Mouse (Mus musculus) liver, embryonic 14.5 days (tissue): ENCODE measurements around the gene Fars2. TPM values are rescaled to one million over a fixed set of nuclear protein-coding genes. Genes with fewer than 3 reads are reported as not detected.

Source experiments
- ATAC-seq: fragments of 200-750 bp; cut with Nextera tagmentation; 2 replicates; pipeline ENCODE4 v1.8.0; 2017; ENCODE audit warnings: moderate number of reproducible peaks, mild to moderate bottlenecking, moderate library complexity; ENCODE audit not compliant: insufficient read depth
- DNase-seq, 3 experiments: peaks; one replicate each; pipeline ENCODE4 v3.0.0-alpha.2; 2012 to 2013; ENCODE audit warnings: low read depth in 3 of 3, low spot score in 3 of 3
- H3K27ac ChIP-seq: fragments of 300-500 bp; sonication (generic); 2 replicates; pipeline ENCODE4 v1.5.1; 2014; ENCODE audit warnings: moderate library complexity, mild to moderate bottlenecking, control low read depth, inconsistent platforms
- H3K27me3 ChIP-seq: fragments of 300-500 bp; sonication (generic); 2 replicates; pipeline ENCODE4 v1.6.1; 2014; ENCODE audit warnings: mild to moderate bottlenecking, low read length, moderate library complexity; ENCODE audit not compliant: control insufficient read depth, insufficient read depth
- H3K36me3 ChIP-seq: fragments of 300-500 bp; sonication (generic); replicated peaks from 2 replicates; pipeline ENCODE4 v1.6.1; 2014; ENCODE audit warnings: low read depth; ENCODE audit not compliant: control insufficient read depth, insufficient read depth
- H3K4me1 ChIP-seq, 2 experiments: fragments of 200-500 bp in 1 of 2; fragments of 300-500 bp in 1 of 2; sonication (generic) in 1 of 2; replicated peaks; 2 replicates each; pipeline ENCODE4 v1.6.1; 2012 to 2014; ENCODE audit warnings: antibody characterized with exemption in 1 of 2, inconsistent platforms in 1 of 2, low read length in 1 of 2; ENCODE audit not compliant: control insufficient read depth in 2 of 2, insufficient read depth in 2 of 2
- H3K4me2 ChIP-seq: fragments of 300-500 bp; sonication (generic); 2 replicates; pipeline ENCODE4 v1.6.1; 2014; ENCODE audit warnings: low read depth, mild to moderate bottlenecking, control low read depth, moderate library complexity
- H3K4me3 ChIP-seq, 2 experiments: fragments of 200-500 bp in 1 of 2; fragments of 300-500 bp in 1 of 2; sonication (generic) in 1 of 2; 2 replicates each; pipeline ENCODE4 v1.5.1; 2012 to 2014; ENCODE audit warnings: low read depth in 2 of 2, low read length in 2 of 2, mild to moderate bottlenecking in 2 of 2, control low read depth in 1 of 2, inconsistent platforms in 1 of 2, moderate library complexity in 1 of 2; ENCODE audit not compliant: insufficient read depth in 1 of 2
- H3K9ac ChIP-seq: fragments of 300-500 bp; sonication (generic); replicated peaks from 2 replicates; pipeline ENCODE4 v1.6.1; 2014; ENCODE audit warnings: mild to moderate bottlenecking, control low read depth, moderate library complexity
- H3K9me3 ChIP-seq: fragments of 300-500 bp; sonication (generic); 2 replicates; pipeline ENCODE4 v1.6.1; 2016; ENCODE audit warnings: low read length, mixed read lengths; ENCODE audit not compliant: control insufficient read depth
- CTCF ChIP-seq: IDR thresholded peaks from 2 replicates; pipeline ENCODE4 v1.5.1; 2016; ENCODE audit warnings: antibody characterized with exemption, low read depth, control low read depth
- EP300 ChIP-seq: IDR thresholded peaks from 2 replicates; pipeline ENCODE4 v1.6.1; 2016; ENCODE audit warnings: antibody characterized with exemption, low read depth
- WGBS: fragments of 180-500 bp; shearing (Covaris S2); extraction: QIAGEN DNeasy Blood & Tissue Kit; methylation state at CpG from one replicate; pipeline ENCODE4 v1.1.7; 2014; ENCODE audit not compliant: insufficient replicate concordance; 5-methylcytosine and 5-hydroxymethylcytosine counted together
- polyA plus RNA-seq, 2 experiments: library from polyadenylated mRNA; depleted of rRNA in 1 of 2; stranded (reverse) in 1 of 2; unstranded in 1 of 2; fragments of >200 nt; fragmentation: Nextera tagmentation in 1 of 2; extraction: Ambion mirVana in 1 of 2; gene quantifications; 2 replicates each; pipeline versions ENCODE4 v1.2.1 to v1.2.3; 2012 to 2014

Fars2 gene
- polyA plus RNA-seq, 2 experiments = 18.8 to 23.0 TPM

- DNase-seq (no peak), ATAC-seq (no peak)
- Histone ChIP-seq H3K27me3 (no peaks in the 10 kb centered on the region), H3K36me3 (no peaks in the 10 kb centered on the region), H3K9ac (no peak overlapping the region), H3K4me3 (no peak overlapping the region), H3K4me2 (no peak overlapping the region), H3K4me1 (peaks cover 29 to 38% of the 10 kb centered on the region in 2 experiments), H3K27ac (peak overlapping the region; percentile 88), H3K9me3 (no peaks in the 10 kb centered on the region)
- TF ChIP-seq EP300 (no peak), CTCF (no peak)
- 61% methylated on average over 1 of the region's 1 CpGs for WGBS
These were observed 82.1 kb downstream of the Fars2 start for GRCm38 (mm10) chr13:36199288-36199687.

GRCm38 (mm10) chr13:36200453-36200852 is 83.2 kb downstream of the Fars2 start:
- no peaks in the 10 kb centered on the region for H3K36me3 ChIP-seq
- no peaks in the 10 kb centered on the region for H3K9me3 ChIP-seq
- no peak overlapping the region for H3K4me2 ChIP-seq
- TF ChIP-seq EP300 (0 out of 2 replicates have a peak, but pooled peaks have one; percentile 24), CTCF (no peak)
- no peaks in the 10 kb centered on the region for H3K27me3 ChIP-seq
- peaks cover 35 to 50% of the 10 kb centered on the region in 2 experiments for H3K4me1 ChIP-seq
- H3K4me3 ChIP-seq = no peak overlapping the region
- H3K27ac ChIP-seq = peak overlapping the region; percentile 88
- DNase-seq = peak; percentile 16 to 51 (median 26)
- ATAC-seq = peak; percentile 46
- WGBS = 33% methylated on average over 4 of the region's 4 CpGs
- H3K9ac ChIP-seq = peak overlapping the region; percentile 21; the same call in 1 of the 2 replicates

GRCm38 (mm10) chr13:36202496-36202895 is 85.3 kb downstream of the Fars2 start:
- peak overlapping the region; percentile 80 for H3K27ac ChIP-seq
- WGBS = 12% methylated on average over 2 of the region's 2 CpGs
- no peak for ATAC-seq

DNA sequence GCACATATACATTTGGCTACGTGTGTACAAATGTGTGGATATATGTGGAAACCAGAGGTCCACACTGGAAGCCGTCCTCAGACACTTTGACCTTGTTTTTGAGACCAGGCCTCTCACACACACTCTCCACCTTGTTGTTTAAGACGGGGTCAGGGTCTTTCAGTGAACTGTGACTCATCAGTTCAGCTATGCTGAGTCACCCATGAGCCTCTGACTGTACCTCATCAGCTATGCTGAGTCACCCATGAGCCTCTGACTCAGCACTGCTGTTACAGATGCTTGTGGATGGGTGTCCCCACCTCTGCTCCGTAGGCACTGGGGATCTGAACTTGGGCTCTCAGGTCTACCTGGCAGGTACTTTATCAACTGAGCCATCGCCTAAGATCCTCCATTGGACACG is 85.8 kb downstream of the Fars2 start:
- Histone ChIP-seq H3K36me3 (no peaks in the 10 kb centered on the region), H3K9ac (no peak overlapping the region), H3K4me1 (peaks cover 36 to 53% of the 10 kb centered on the region in 2 experiments), H3K27me3 (no peaks in the 10 kb centered on the region), H3K4me2 (0 out of 2 replicates have a peak overlapping the region, but pooled peaks have one; percentile 7), H3K9me3 (no peaks in the 10 kb centered on the region), H3K27ac (peak overlapping the region; percentile 55), H3K4me3 (no peak overlapping the region)
- TF ChIP-seq CTCF (no peak), EP300 (peak; percentile 90)
- DNase-seq = peak; percentile 94 to 97 (median 94)
- peak; percentile 97 for ATAC-seq
- 45% methylated on average over 6 of the region's 6 CpGs for WGBS

More at GRCm38 (mm10) chr13:36202496-36202895, 85.3 kb downstream of the Fars2 start:
- TF ChIP-seq CTCF = no peak
- TF ChIP-seq EP300 = no peak
- no peak overlapping the region for H3K4me3 ChIP-seq
- peaks cover 36 to 54% of the 10 kb centered on the region in 2 experiments for H3K4me1 ChIP-seq
- no peaks in the 10 kb centered on the region for H3K9me3 ChIP-seq
- no peaks in the 10 kb centered on the region for H3K36me3 ChIP-seq
- H3K9ac ChIP-seq = peak overlapping the region; percentile 24; the same call in 1 of the 2 replicates
- H3K4me2 ChIP-seq = peak overlapping the region; percentile 11
- H3K27me3 ChIP-seq = no peaks in the 10 kb centered on the region
- DNase-seq = no peak

GRCm38 (mm10) chr13:36204320-36204719 is 87.1 kb downstream of the Fars2 start:
- TF ChIP-seq EP300 (no peak), CTCF (no peak)

More at GRCm38 (mm10) chr13:36204320-36204719, 87.1 kb downstream of the Fars2 start:
- Histone ChIP-seq H3K27ac (peak overlapping the region; percentile 69), H3K4me1 (peaks cover 36 to 52% of the 10 kb centered on the region in 2 experiments), H3K27me3 (no peaks in the 10 kb centered on the region), H3K4me2 (no peak overlapping the region), H3K36me3 (no peaks in the 10 kb centered on the region), H3K4me3 (no peak overlapping the region), H3K9ac (peak overlapping the region; percentile 24; the same call in 1 of the 2 replicates), H3K9me3 (no peaks in the 10 kb centered on the region)
- 75% methylated on average over 3 of the region's 3 CpGs for WGBS
- ATAC-seq (no peak), DNase-seq (no peak)
